8 mouse cellular contexts compared by ENCODE assay signal in the genomic region with DNA sequence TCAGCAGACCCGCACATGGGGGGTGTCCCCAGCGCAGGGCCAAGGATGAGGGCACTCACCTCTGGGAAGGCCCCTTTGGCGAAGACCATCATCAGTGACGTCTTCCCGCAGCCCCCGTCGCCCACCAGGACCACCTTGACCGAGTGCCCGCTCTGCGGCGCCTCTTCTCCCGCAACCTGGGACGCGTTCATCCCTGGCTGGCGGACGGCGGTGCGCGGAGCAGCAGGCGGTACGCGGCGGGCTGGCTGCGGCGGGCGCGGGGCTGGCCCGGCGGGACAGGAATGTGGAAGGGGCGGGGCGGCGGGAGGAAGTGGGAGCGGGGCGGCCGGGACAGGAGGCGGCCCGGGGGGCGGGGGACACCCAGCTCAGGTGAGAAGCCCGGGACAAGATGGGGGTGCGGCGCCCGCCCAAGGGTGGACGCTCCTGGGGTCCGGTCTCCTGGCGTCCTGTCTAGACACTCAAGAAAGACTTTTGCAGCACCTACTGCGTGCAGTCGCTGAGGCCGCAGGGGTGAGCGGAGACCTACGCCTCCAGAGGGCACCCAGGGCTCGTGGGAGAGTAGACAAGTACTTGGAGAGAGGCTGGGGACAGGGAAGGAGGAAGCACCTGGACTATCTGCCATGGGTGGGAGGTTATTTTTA. TPM values are rescaled to one million over a fixed set of nuclear protein-coding genes. Genes with fewer than 3 reads are reported as not detected.
DNase-seq lines count a peak whose midpoint lies in the region; ATAC-seq and TF ChIP-seq lines count a peak whose summit lies in the region.

Gene Rhod, minus strand, starts transcription at position 272 of the 641 bp plus-strand sequence.

- H3K9me3 ChIP-seq in forebrain, postnatal 0 days (ENCODE audit: low read length) = no peaks in the 10 kb centered on the region
- H3K9me3 ChIP-seq in hindbrain, embryonic 16.5 days (ENCODE audit: control insufficient read depth, low read length) = no peaks in the 10 kb centered on the region
- no peaks in the 10 kb centered on the region for H3K9me3 ChIP-seq in liver, embryonic 12.5 days (replicated peaks)
- 0 out of 2 replicates have a peak, but pooled peaks cover 5% of the 10 kb centered on the region for H3K9me3 ChIP-seq in neural tube, embryonic 12.5 days

- peaks cover 9% of the 10 kb centered on the region; the same call in 1 of the 2 replicates for H3K27me3 ChIP-seq in forebrain, postnatal 0 days (ENCODE audit: insufficient read depth, low read length)
- peaks cover 12% of the 10 kb centered on the region for H3K27me3 ChIP-seq in hindbrain, embryonic 16.5 days (replicated peaks; ENCODE audit: control insufficient read depth, insufficient read depth, low read length)
- H3K27me3 ChIP-seq in liver, embryonic 12.5 days (replicated peaks) = peaks cover 65% of the 10 kb centered on the region
- H3K27me3 ChIP-seq in neural tube, embryonic 12.5 days (replicated peaks) = peaks cover 21% of the 10 kb centered on the region

- WGBS in forebrain, postnatal 0 days = 0% methylated on average over 47 of the region's 51 CpGs
- WGBS in hindbrain, embryonic 16.5 days = under 1% methylated on average over 41 of the region's 51 CpGs
- 2% methylated on average over 46 of the region's 51 CpGs for WGBS in liver, embryonic 12.5 days (ENCODE audit: insufficient replicate concordance)
- under 1% methylated on average over 51 of the region's 51 CpGs for WGBS in neural tube, embryonic 12.5 days

- DNase-seq in CD4-positive, CD25-positive, alpha-beta regulatory T cell, adult 2 months (ENCODE audit: low read depth, low spot score) = peak; percentile 53
- DNase-seq in adrenal gland, adult (ENCODE audit: inconsistent age in 2 of 2, low spot score in 1 of 2) = peak; percentile 84 to 93
- DNase-seq in forebrain, postnatal 0 days = peak; percentile 5
- DNase-seq in cerebellum, adult 8-10 months = no peak
- no peak for DNase-seq in left cerebral cortex, adult 18-20 months (ENCODE audit: low spot score in 2 of 2)

- H3K4me1 ChIP-seq in forebrain, postnatal 0 days (ENCODE audit: insufficient read depth) = no peaks in the 10 kb centered on the region
- H3K4me1 ChIP-seq in hindbrain, embryonic 16.5 days (ENCODE audit: control insufficient read depth, insufficient read depth, low read depth, low read length) = peaks cover 13% of the 10 kb centered on the region
- H3K4me1 ChIP-seq in liver, embryonic 12.5 days = peaks cover 30% of the 10 kb centered on the region
- H3K4me1 ChIP-seq in neural tube, embryonic 12.5 days = peaks cover 16% of the 10 kb centered on the region

- H3K4me2 ChIP-seq in forebrain, postnatal 0 days (ENCODE audit: low read depth) = peak within 1 kb of the TSS; percentile 86
- peak within 1 kb of the TSS; percentile 94 for H3K4me2 ChIP-seq in hindbrain, embryonic 16.5 days (ENCODE audit: low read length)
- peak within 1 kb of the TSS; percentile 55 for H3K4me2 ChIP-seq in liver, embryonic 12.5 days
- peak within 1 kb of the TSS; percentile 94 for H3K4me2 ChIP-seq in neural tube, embryonic 12.5 days (replicated peaks)

- H3K36me3 ChIP-seq in forebrain, postnatal 0 days (ENCODE audit: insufficient read depth) = no peaks in the 10 kb centered on the region
- no peaks in the 10 kb centered on the region for H3K36me3 ChIP-seq in hindbrain, embryonic 16.5 days (ENCODE audit: control insufficient read depth, insufficient read depth, low read length)
- no peaks in the 10 kb centered on the region for H3K36me3 ChIP-seq in liver, embryonic 12.5 days
- no peaks in the 10 kb centered on the region for H3K36me3 ChIP-seq in neural tube, embryonic 12.5 days

- no peak for ATAC-seq in forebrain, postnatal 0 days
- no peak for ATAC-seq in hindbrain, embryonic 16.5 days
- no peak; the same call in 1 of the 2 replicates for ATAC-seq in liver, embryonic 12.5 days
- peak; percentile 57 for ATAC-seq in neural tube, embryonic 12.5 days (ENCODE audit: low FRiP score, low read depth)

- no peak within 1 kb of the TSS for H3K27ac ChIP-seq in forebrain, postnatal 0 days (ENCODE audit: low read depth, low read length)
- H3K27ac ChIP-seq in hindbrain, embryonic 16.5 days (ENCODE audit: low read depth, low read length) = no peak within 1 kb of the TSS; the same call in 1 of the 2 replicates
- H3K27ac ChIP-seq in liver, embryonic 12.5 days = no peak within 1 kb of the TSS
- no peak within 1 kb of the TSS for H3K27ac ChIP-seq in neural tube, embryonic 12.5 days

- peak within 1 kb of the TSS; percentile 41 for H3K4me3 ChIP-seq in forebrain, postnatal 0 days (ENCODE audit: low read depth, low read length)
- H3K4me3 ChIP-seq in hindbrain, embryonic 16.5 days (ENCODE audit: low read length) = peak within 1 kb of the TSS; percentile 51
- H3K4me3 ChIP-seq in liver, embryonic 12.5 days = peak within 1 kb of the TSS; percentile 56
- peak within 1 kb of the TSS; percentile 52 for H3K4me3 ChIP-seq in neural tube, embryonic 12.5 days

- peak within 1 kb of the TSS; percentile 33; the same call in 1 of the 2 replicates for H3K9ac ChIP-seq in forebrain, postnatal 0 days
- H3K9ac ChIP-seq in hindbrain, embryonic 16.5 days (ENCODE audit: low read depth, low read length) = peak within 1 kb of the TSS; percentile 67
- H3K9ac ChIP-seq in liver, embryonic 12.5 days = peak within 1 kb of the TSS; percentile 51
- peak within 1 kb of the TSS; percentile 65 for H3K9ac ChIP-seq in neural tube, embryonic 12.5 days

- TF ChIP-seq CTCF in forebrain, postnatal 0 days (IDR thresholded peaks at IDR 0.05; ENCODE audit: low read depth) = no peak

RNA-seq across cellular contexts. Expression of gene Rhod, which starts in this region (rescaled TPM):
- total RNA-seq in forebrain, postnatal 0 days (2014; rRNA removed) = 3.6 and 5.2 TPM in 2 replicates
- polyA plus RNA-seq in forebrain, postnatal 0 days (2015; fragmentation: Nextera tagmentation; extraction: Ambion mirVana) = 4.3 and 4.7 TPM in 2 replicates
- polyA plus RNA-seq in hindbrain, embryonic 16.5 days (2015; fragmentation: Nextera tagmentation; extraction: Ambion mirVana) = 6.4 and 6.6 TPM in 2 replicates
- 7.8 and 8.1 TPM in 2 replicates for polyA plus RNA-seq in liver, embryonic 12.5 days (2016; fragmentation: Nextera tagmentation; extraction: Ambion mirVana)
- 10.3 and 11.6 TPM in 2 replicates for polyA plus RNA-seq in neural tube, embryonic 12.5 days (2016; fragmentation: Nextera tagmentation; extraction: Ambion mirVana)
- 1 to 10 TPM in 1 of 2 experiments, under 1 TPM in 1; 0.59 to 1.3 TPM for total RNA-seq in left cerebral cortex, adult 18-20 months (2021)

Comparison
In these comparisons a context has a peak if more than half of its experiments do, and no peak if none do; other contexts are left out.
1. DNase-seq: peak in CD4-positive, CD25-positive, alpha-beta regulatory T cell, adult 2 months (single experiment), adrenal gland, adult (2 of 2) and forebrain, postnatal 0 days (single experiment); none in cerebellum, adult 8-10 months (single experiment) and left cerebral cortex, adult 18-20 months (0 of 2).
2. Peak in every context shown above with its lines, with median percentiles within 50 percentile points of each other: H3K4me2 ChIP-seq, H3K4me3 ChIP-seq and H3K9ac ChIP-seq.